Mouse (Mus musculus) liver, postnatal 0 days (tissue): Measurements from ENCODE around the gene Rae1. TPM values are rescaled to one million over a fixed set of nuclear protein-coding genes. Genes with fewer than 3 reads are reported as not detected.
A peak's percentile ranks its signal among the peaks of the same experiment; 100 is the strongest.

Source experiments
- ATAC-seq: fragments of 200-750 bp; cut with Nextera tagmentation; 2 replicates; pipeline ENCODE4 v1.8.0; 2017; ENCODE audit warnings: mild to moderate bottlenecking, moderate library complexity
- DNase-seq: peaks from one replicate; pipeline ENCODE4 v3.0.0-alpha.2; 2016
- H3K27ac ChIP-seq: fragments of 300-500 bp; sonication (generic); 2 replicates; pipeline ENCODE4 v1.5.1; 2014; ENCODE audit warnings: antibody characterized with exemption, moderate library complexity, mild to moderate bottlenecking, low read depth
- H3K27me3 ChIP-seq: fragments of 300-500 bp; sonication (generic); 2 replicates; pipeline ENCODE4 v1.6.1; 2014; ENCODE audit warnings: low read length, control low read depth, mixed read lengths; ENCODE audit not compliant: insufficient read depth
- H3K36me3 ChIP-seq: fragments of 300-500 bp; sonication (generic); replicated peaks from 2 replicates; pipeline ENCODE4 v1.6.1; 2014; ENCODE audit warnings: mild to moderate bottlenecking, control low read depth, low read length, moderate library complexity, mixed read lengths; ENCODE audit not compliant: insufficient read depth
- H3K4me1 ChIP-seq: fragments of 300-500 bp; sonication (generic); 2 replicates; pipeline ENCODE4 v1.6.1; 2014; ENCODE audit warnings: antibody characterized with exemption, mild to moderate bottlenecking, control low read depth; ENCODE audit not compliant: insufficient read depth
- H3K4me2 ChIP-seq: fragments of 300-500 bp; sonication (generic); 2 replicates; pipeline ENCODE4 v1.6.1; 2014; ENCODE audit warnings: low read depth, mild to moderate bottlenecking, low read length, moderate library complexity, mixed read lengths
- H3K4me3 ChIP-seq: fragments of 300-500 bp; sonication (generic); 2 replicates; pipeline ENCODE4 v1.5.1; 2014; ENCODE audit warnings: low read depth, low read length
- H3K9ac ChIP-seq: fragments of 300-500 bp; sonication (generic); replicated peaks from 2 replicates; pipeline ENCODE4 v1.6.1; 2014; ENCODE audit warnings: mild to moderate bottlenecking, moderate library complexity
- H3K9me3 ChIP-seq: fragments of 300-500 bp; sonication (generic); 2 replicates; pipeline ENCODE4 v1.6.1; 2016; ENCODE audit warnings: mild to moderate bottlenecking, control low read depth, low read length, mixed read lengths
- CTCF ChIP-seq: sonication (generic); IDR thresholded peaks from 2 replicates; pipeline ENCODE4 v1.5.1; 2016; ENCODE audit warnings: antibody characterized with exemption, low read depth
- EP300 ChIP-seq: IDR thresholded peaks from 2 replicates; pipeline ENCODE4 v1.6.1; 2016; ENCODE audit warnings: antibody characterized with exemption, low read depth, mild to moderate bottlenecking
- WGBS: fragments of 180-500 bp; shearing (Covaris S2); extraction: QIAGEN DNeasy Blood & Tissue Kit; methylation state at CpG from one replicate; pipeline ENCODE4 v1.1.7; 2014; ENCODE audit not compliant: insufficient replicate concordance; 5-methylcytosine and 5-hydroxymethylcytosine counted together
- polyA plus RNA-seq: library from polyadenylated mRNA; unstranded; fragments of >200 nt; fragmentation: Nextera tagmentation; extraction: Ambion mirVana; gene quantifications from 2 replicates; pipeline ENCODE4 v1.2.1, GENCODE M21; 2015

Gene Rae1
- 40.0 and 41.5 TPM in 2 replicates for polyA plus RNA-seq

GRCm38 (mm10) chr2:172999630-173000284 lies at the start of gene Rae1:
Gene Rae1, plus strand, starts transcription at chr2:173000117.
- Histone ChIP-seq H3K4me3 (peak within 1 kb of the TSS; percentile 100), H3K27me3 (no peaks in the 10 kb centered on the region), H3K4me2 (peak within 1 kb of the TSS; percentile 97), H3K9ac (peak within 1 kb of the TSS; percentile 97), H3K4me1 (peaks cover 16% of the 10 kb centered on the region), H3K9me3 (no peaks in the 10 kb centered on the region), H3K27ac (peak within 1 kb of the TSS; percentile 98), H3K36me3 (peaks cover 21% of the 10 kb centered on the region)
- ATAC-seq (peak; percentile 97), DNase-seq (peak; percentile 100)
- WGBS, result under 1% methylated on average over 44 of the region's 45 CpGs
- peak; percentile 95 for TF ChIP-seq CTCF
- peak; percentile 80; the same call in 1 of the 2 replicates for TF ChIP-seq EP300

DNA sequence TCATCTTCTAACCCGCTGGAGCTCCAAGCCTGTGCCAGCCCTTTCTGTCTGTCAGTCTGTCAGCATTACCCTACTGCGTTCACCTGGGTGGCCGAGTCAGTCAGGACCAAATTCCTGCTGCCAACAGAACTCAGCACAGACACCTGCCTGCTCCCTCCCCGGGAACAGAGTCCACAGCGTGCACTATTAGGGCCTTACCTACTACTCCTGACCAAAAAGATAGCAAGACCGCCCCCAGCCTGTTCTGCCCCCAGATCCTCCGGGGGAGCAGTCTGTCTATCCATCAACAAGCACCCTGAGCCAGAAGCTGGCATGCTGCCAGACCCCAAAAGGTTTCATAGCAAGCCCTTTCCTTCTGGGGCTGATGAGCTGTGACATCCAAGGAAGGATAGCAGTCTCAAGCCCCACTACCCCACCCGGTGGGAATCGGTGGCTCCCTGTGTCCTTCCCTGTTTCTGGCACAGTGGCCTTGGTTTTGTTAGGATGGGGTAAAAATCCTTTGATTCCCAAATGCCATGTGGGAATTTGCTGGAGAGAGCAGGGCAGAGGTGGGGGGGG lies 49.7 kb upstream of the Rae1 start:
- Histone ChIP-seq H3K4me3 (no peak overlapping the region), H3K27me3 (peaks cover 6% of the 10 kb centered on the region; the same call in 1 of the 2 replicates), H3K9ac (no peak overlapping the region), H3K27ac (no peak overlapping the region), H3K9me3 (no peaks in the 10 kb centered on the region), H3K4me2 (no peak overlapping the region), H3K36me3 (no peaks in the 10 kb centered on the region), H3K4me1 (no peaks in the 10 kb centered on the region)
- TF ChIP-seq CTCF (no peak), EP300 (no peak)
- ATAC-seq (no peak), DNase-seq (no peak)
- 66% methylated on average over 9 of the region's 9 CpGs for WGBS

DNA sequence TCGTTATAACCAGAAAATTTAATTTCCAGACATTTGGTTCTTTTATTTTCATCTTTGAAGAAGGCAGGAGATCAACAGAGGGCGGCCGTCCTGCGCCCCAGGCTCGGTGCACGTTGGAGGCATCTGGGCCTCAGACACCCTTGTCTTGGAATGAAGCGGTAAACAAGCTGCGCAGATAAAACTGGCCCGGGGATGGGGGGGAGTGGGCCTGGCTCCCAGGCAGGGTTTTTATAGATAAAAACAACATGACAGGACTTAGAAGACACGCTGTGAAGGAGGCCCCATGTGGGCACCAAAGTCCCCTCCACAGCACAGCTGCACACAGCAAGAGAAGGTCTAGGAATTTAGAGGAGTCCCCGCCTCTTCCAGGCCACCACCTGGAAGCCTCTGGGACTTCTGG lies 49.2 kb upstream of the Rae1 start:
- no peaks in the 10 kb centered on the region for H3K4me1 ChIP-seq
- DNase-seq (no peak), ATAC-seq (no peak)
- no peak overlapping the region for H3K4me2 ChIP-seq
- H3K36me3 ChIP-seq, result no peaks in the 10 kb centered on the region
- H3K9me3 ChIP-seq, result no peaks in the 10 kb centered on the region
- WGBS, result 49% methylated on average over 11 of the region's 11 CpGs
- no peak overlapping the region for H3K27ac ChIP-seq
- no peak overlapping the region for H3K4me3 ChIP-seq
- TF ChIP-seq CTCF (no peak), EP300 (no peak)
- no peak overlapping the region for H3K9ac ChIP-seq
- H3K27me3 ChIP-seq, result peaks cover 6% of the 10 kb centered on the region; the same call in 1 of the 2 replicates

DNA sequence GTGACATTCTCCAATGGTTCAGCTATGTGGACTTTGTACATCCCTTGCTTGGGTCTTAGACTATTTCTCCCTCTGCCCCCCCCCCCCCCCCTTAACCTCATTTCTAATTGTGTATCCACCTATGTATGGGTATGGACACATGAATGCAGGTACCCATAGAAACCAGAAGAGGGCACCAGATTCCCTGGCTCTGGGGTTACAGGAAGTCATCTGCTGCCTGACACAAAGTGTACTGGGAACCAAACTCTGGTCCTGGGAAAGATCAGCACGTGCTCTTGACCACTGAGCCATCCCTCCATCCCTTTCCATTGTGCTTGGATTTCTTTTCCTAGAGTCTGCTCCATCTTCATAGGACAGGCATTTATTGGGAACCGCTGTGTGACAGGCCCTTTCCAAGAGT lies 47.9 kb upstream of the Rae1 start:
- no peak overlapping the region for H3K27ac ChIP-seq
- ATAC-seq (no peak), DNase-seq (no peak)
- H3K27me3 ChIP-seq, result peaks cover 6% of the 10 kb centered on the region; the same call in 1 of the 2 replicates
- no peaks in the 10 kb centered on the region for H3K9me3 ChIP-seq
- no peak for TF ChIP-seq EP300
- peak; percentile 17; the same call in 1 of the 2 replicates for TF ChIP-seq CTCF
- H3K4me1 ChIP-seq, result no peaks in the 10 kb centered on the region
- WGBS, result 66% methylated on average over 2 of the region's 2 CpGs
- H3K9ac ChIP-seq, result no peak overlapping the region
- no peaks in the 10 kb centered on the region for H3K36me3 ChIP-seq
- H3K4me3 ChIP-seq, result no peak overlapping the region
- no peak overlapping the region for H3K4me2 ChIP-seq

- ATAC-seq (no peak), DNase-seq (no peak)
- Histone ChIP-seq H3K4me3 (no peak overlapping the region), H3K9ac (no peak overlapping the region), H3K27me3 (no peaks in the 10 kb centered on the region), H3K4me1 (no peaks in the 10 kb centered on the region), H3K9me3 (no peaks in the 10 kb centered on the region), H3K36me3 (no peaks in the 10 kb centered on the region), H3K4me2 (no peak overlapping the region), H3K27ac (no peak overlapping the region)
- TF ChIP-seq EP300 (no peak), CTCF (no peak)
- 30% methylated on average over 5 of the region's 5 CpGs for WGBS
Observed at GRCm38 (mm10) chr2:172958579-172958978, 41.3 kb upstream of the Rae1 start.

DNA sequence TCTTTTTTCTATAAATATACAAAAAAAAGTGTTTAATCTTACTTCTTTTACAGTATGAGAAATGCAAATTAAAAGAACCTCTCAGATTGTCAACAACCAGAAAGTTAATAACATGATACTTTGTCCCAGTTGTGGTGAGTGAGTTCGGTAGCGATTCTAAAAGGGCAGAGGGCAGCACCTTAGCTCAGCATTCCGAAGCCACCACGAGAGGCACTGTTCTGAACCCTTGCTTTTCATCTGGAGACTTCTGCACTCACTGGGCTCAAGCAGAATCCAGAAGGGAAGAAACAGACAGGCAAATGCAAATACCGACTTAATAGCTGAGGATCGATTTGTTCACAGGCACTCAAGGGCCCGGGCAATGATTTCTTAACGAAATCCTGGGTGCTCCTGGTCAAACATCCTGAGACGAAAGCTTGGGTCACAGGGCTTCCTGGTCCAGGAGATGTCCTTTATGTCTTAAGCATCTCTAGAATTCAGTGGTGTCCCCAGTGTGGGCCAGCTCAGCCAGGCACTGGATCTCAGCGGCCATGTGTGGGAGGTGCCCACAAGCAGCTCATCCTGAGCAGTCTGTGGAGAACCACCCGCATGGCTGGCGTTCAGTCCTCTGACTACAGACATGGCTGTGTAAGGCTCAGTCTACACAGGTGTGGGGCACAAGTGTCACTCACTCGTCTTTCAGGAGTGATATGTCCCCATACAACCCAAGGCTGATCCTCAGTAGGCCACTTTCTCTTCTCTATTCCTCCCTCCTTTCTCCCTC lies 40.7 kb upstream of the Rae1 start:
- ATAC-seq, result no peak
- Histone ChIP-seq H3K27me3 (no peaks in the 10 kb centered on the region), H3K4me3 (no peak overlapping the region), H3K36me3 (no peaks in the 10 kb centered on the region), H3K9ac (no peak overlapping the region), H3K27ac (no peak overlapping the region), H3K9me3 (no peaks in the 10 kb centered on the region), H3K4me2 (no peak overlapping the region), H3K4me1 (no peaks in the 10 kb centered on the region)
- no peak for DNase-seq
- no peak for TF ChIP-seq EP300
- peak; percentile 12; the same call in 1 of the 2 replicates for TF ChIP-seq CTCF
- WGBS, result 50% methylated on average over 13 of the region's 13 CpGs
